In genomic region chr17:80183615-80184014, GRCm38 (mm10) we compare ENCODE assay signal across 30 mouse cellular contexts. TPM values are rescaled to one million over a fixed set of nuclear protein-coding genes. Genes with fewer than 3 reads are reported as not detected.
DNase-seq lines count a peak whose midpoint lies in the region; ATAC-seq and TF ChIP-seq lines count a peak whose summit lies in the region.
"Had no signal": no experiment of that assay in that cellular context is flagged by ENCODE, and none has a peak within 500 bp of the region (broad histone marks: within the 10 kb centered on the region; RNA-seq: fewer than 3 reads in every experiment).

No protein-coding gene starts in this region.

- ATAC-seq in common myeloid progenitor, adult 5-6 weeks (replicated peaks; ENCODE audit: low read depth, poor library complexity, severe bottlenecking): peak; percentile 46; the same call in 1 of the 2 replicates
- ATAC-seq: forebrain, embryonic 13.5 days; forebrain, embryonic 16.5 days; hindbrain, postnatal 0 days; inflammation-experienced regulatory T-cells, adult 6 months; Patski had no signal

- WGBS in thymus, adult 2 months: 84% methylated on average over 10 of the region's 10 CpGs

- no peaks in the 10 kb centered on the region for H3K27me3 ChIP-seq in thymus, adult 2 months (ENCODE audit: control insufficient read depth, insufficient read depth, low read length)
- H3K27me3 ChIP-seq in splenic B cell, adult 2 months (ENCODE audit: control insufficient read depth, insufficient read depth, low read length, poor library complexity, severe bottlenecking): no peaks in the 10 kb centered on the region
- H3K27me3 ChIP-seq: forebrain, embryonic 13.5 days; heart, embryonic 12.5 days; heart, embryonic 15.5 days; Patski had no signal

- TF ChIP-seq CTCF in thymus, adult 2 months (IDR thresholded peaks at IDR 0.05; ENCODE audit: borderline replicate concordance, control insufficient read depth, extremely low read depth, insufficient read depth, low read length, poor library complexity): no peak

- DNase-seq in thymus, postnatal 4 days: peak; percentile 3
- no peak for DNase-seq in thymus, adult 2 months
- DNase-seq in splenic B cell, adult 2 months (ENCODE audit: low read depth, low spot score): peak; percentile 36
- DNase-seq in cerebellum, postnatal 36 days: no peak
- no peak for DNase-seq in ovary, postnatal 36 days (ENCODE audit: low spot score)
- DNase-seq: adrenal gland, postnatal 10 days; adrenal gland, postnatal 36 days; cerebellum, adult 18-20 months; cerebellum, adult 9-10 months; cerebellum, postnatal 14 days; embryo, embryonic 11 days; gastrocnemius, postnatal 10 days; gastrocnemius, postnatal 36 days; heart, adult 18-20 months; heart, postnatal 10 days; heart, postnatal 36 days had no signal

- H3K27ac ChIP-seq in thymus, adult 2 months (ENCODE audit: control insufficient read depth, insufficient read depth, low read length): no peak overlapping the region
- H3K27ac ChIP-seq: forebrain, embryonic 10.5 days; forebrain, embryonic 13.5 days; heart, embryonic 15.5 days; hindbrain, embryonic 14.5 days; hindbrain, postnatal 0 days had no signal

- H3K4me1 ChIP-seq in thymus, adult 2 months (replicated peaks; ENCODE audit: control insufficient read depth, insufficient read depth, low read length): no peaks in the 10 kb centered on the region
- H3K4me1 ChIP-seq: forebrain, embryonic 10.5 days; forebrain, embryonic 13.5 days; heart, embryonic 12.5 days; heart, embryonic 15.5 days had no signal

- no peak for TF ChIP-seq POLR2A in thymus, adult 2 months (IDR thresholded peaks at IDR 0.05; ENCODE audit: control insufficient read depth, extremely low read depth, insufficient read depth, low read length, poor library complexity)

- H3K36me3 ChIP-seq in thymus, adult 2 months (ENCODE audit: control insufficient read depth, insufficient read depth, low read length): no peaks in the 10 kb centered on the region
- H3K36me3 ChIP-seq in splenic B cell, adult 2 months (ENCODE audit: control insufficient read depth, insufficient read depth, low read length, poor library complexity, severe bottlenecking): no peaks in the 10 kb centered on the region
- H3K36me3 ChIP-seq: forebrain, embryonic 10.5 days; G1E; heart, embryonic 12.5 days; heart, embryonic 15.5 days had no signal

- H3K4me3 ChIP-seq in thymus, adult 2 months (ENCODE audit: control insufficient read depth, insufficient read depth, low read length): no peak overlapping the region
- H3K4me3 ChIP-seq: forebrain, embryonic 10.5 days; forebrain, embryonic 13.5 days; heart, embryonic 12.5 days; heart, embryonic 15.5 days had no signal

RNA-seq across cellular contexts. Expression of gene Srsf7, which starts 23.5 kb away (rescaled TPM):
- polyA plus RNA-seq in thymus, adult 2 months (2012; rRNA removed): 131 and 148 TPM in 2 replicates
- 493 and 496 TPM in 2 replicates for total RNA-seq in common myeloid progenitor, adult 5-6 weeks (2017)

RNA-seq across cellular contexts. Expression of gene Ttc39d, which starts 23.6 kb away (rescaled TPM):
- polyA plus RNA-seq in thymus, adult 2 months (2012; rRNA removed): not detected in 2 replicates
- total RNA-seq in common myeloid progenitor, adult 5-6 weeks (2017): not detected in 2 replicates
- total RNA-seq: adrenal gland, adult 18-20 months; adrenal gland, postnatal 10 days; adrenal gland, postnatal 36 days; gastrocnemius, adult 18-20 months; gastrocnemius, postnatal 10 days; gastrocnemius, postnatal 36 days; heart, postnatal 10 days; heart, postnatal 36 days; hindbrain, postnatal 0 days had no signal
- polyA plus RNA-seq: forebrain, embryonic 16.5 days; G1E; hindbrain, embryonic 11.5 days; inflammation-experienced regulatory T-cells, adult 6 months had no signal

RNA-seq across cellular contexts. Expression of gene Gemin6, which starts 40.6 kb away (rescaled TPM):
- 3.4 and 4.6 TPM in 2 replicates for polyA plus RNA-seq in thymus, adult 2 months (2012; rRNA removed)
- 19.0 and 29.5 TPM in 2 replicates for total RNA-seq in common myeloid progenitor, adult 5-6 weeks (2017)

RNA-seq across cellular contexts. Expression of gene Galm, which starts 56.3 kb away (rescaled TPM):
- 8.7 and 9.3 TPM in 2 replicates for polyA plus RNA-seq in thymus, adult 2 months (2012; rRNA removed)
- total RNA-seq in common myeloid progenitor, adult 5-6 weeks (2017): 2.3 and 3.1 TPM in 2 replicates
- total RNA-seq: G1E had no signal
- polyA plus RNA-seq: G1E had no signal

Comparison
In these comparisons a context has a peak if more than half of its experiments do, and no peak if none do; other contexts are left out.
1. DNase-seq: peak in thymus, postnatal 4 days (single experiment) and splenic B cell, adult 2 months (single experiment); none in thymus, adult 2 months (single experiment), cerebellum, postnatal 36 days (0 of 2) and ovary, postnatal 36 days (single experiment).